Mouse (Mus musculus) stomach, embryonic 14.5 days (tissue): ENCODE results near the gene Epb41. TPM values are rescaled to one million over a fixed set of nuclear protein-coding genes. Genes with fewer than 3 reads are reported as not detected.

Experiments used
- ATAC-seq: fragments of 200-750 bp; cut with Nextera tagmentation; 2 replicates; pipeline ENCODE4 v1.8.0; 2017; ENCODE audit warnings: low read depth, moderate TSS enrichment; ENCODE audit not compliant: insufficient number of reproducible peaks, insufficient read depth, low FRiP score
- H3K27ac ChIP-seq: fragments of 300-500 bp; sonication (generic); 2 replicates; pipeline ENCODE4 v1.5.1; 2014; ENCODE audit warnings: mild to moderate bottlenecking, low read length, moderate library complexity, mixed read lengths
- H3K27me3 ChIP-seq: fragments of 300-500 bp; sonication (generic); 2 replicates; pipeline ENCODE4 v1.6.1; 2014; ENCODE audit warnings: low read length, control low read depth, mixed read lengths; ENCODE audit not compliant: control insufficient read depth, insufficient read depth
- H3K36me3 ChIP-seq: fragments of 300-500 bp; sonication (generic); 2 replicates; pipeline ENCODE4 v1.6.1; 2014; ENCODE audit warnings: mild to moderate bottlenecking, control low read depth, low read length, moderate library complexity, mixed read lengths; ENCODE audit not compliant: control insufficient read depth, insufficient read depth
- H3K4me1 ChIP-seq: fragments of 300-500 bp; sonication (generic); 2 replicates; pipeline ENCODE4 v1.6.1; 2014; ENCODE audit warnings: low read length, control low read depth, mixed read lengths; ENCODE audit not compliant: control insufficient read depth, insufficient read depth
- H3K4me2 ChIP-seq: fragments of 300-500 bp; sonication (generic); replicated peaks from 2 replicates; pipeline ENCODE4 v1.6.1; 2014; ENCODE audit warnings: low read depth, low read length, control low read depth
- H3K4me3 ChIP-seq: fragments of 300-500 bp; sonication (generic); 2 replicates; pipeline ENCODE4 v1.5.1; 2014; ENCODE audit warnings: low read depth, low read length, control low read depth
- H3K9ac ChIP-seq: fragments of 300-500 bp; sonication (generic); replicated peaks from 2 replicates; pipeline ENCODE4 v1.6.1; 2014; ENCODE audit warnings: low read depth, mild to moderate bottlenecking, control low read depth, low read length, moderate library complexity, mixed read lengths
- H3K9me3 ChIP-seq: fragments of 300-500 bp; sonication (generic); 2 replicates; pipeline ENCODE4 v1.6.1; 2016; ENCODE audit warnings: low read depth, low read length, control low read depth; ENCODE audit not compliant: control insufficient read depth
- WGBS: fragments of 180-500 bp; shearing (Covaris S2); extraction: QIAGEN DNeasy Blood & Tissue Kit; methylation state at CpG from one replicate; pipeline ENCODE4 v1.1.7; 2014; 5-methylcytosine and 5-hydroxymethylcytosine counted together
- polyA plus RNA-seq: library from polyadenylated mRNA; unstranded; fragments of >200 nt; fragmentation: Nextera tagmentation; extraction: Ambion mirVana; gene quantifications from 2 replicates; pipeline ENCODE4 v1.2.1, GENCODE M21; 2014

Epb41 gene
- polyA plus RNA-seq, 1 experiment from 2014 or later: 55.0 TPM

DNA sequence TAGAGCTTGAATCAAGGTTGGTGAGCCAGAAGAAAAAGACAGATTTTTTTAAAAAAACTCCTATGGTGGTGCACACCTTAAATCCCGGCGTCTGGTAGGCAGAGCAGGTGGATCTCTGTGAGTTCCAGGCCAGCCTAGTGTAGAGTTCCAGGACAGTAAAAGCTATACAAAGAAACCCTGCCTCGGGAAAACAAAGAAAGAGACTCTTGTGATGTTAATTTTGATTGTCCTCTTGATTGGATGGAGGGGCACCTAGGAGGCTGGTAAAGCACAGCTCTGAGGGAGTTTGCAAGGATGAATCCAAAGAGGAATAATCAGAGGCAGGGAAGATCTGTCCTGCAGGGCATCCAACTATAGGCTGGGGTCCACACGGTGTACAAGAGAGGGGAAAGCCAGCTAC is 56.6 kb downstream of the Epb41 start:
- no peaks in the 10 kb centered on the region for H3K9me3 ChIP-seq
- no peak for ATAC-seq
- no peaks in the 10 kb centered on the region for H3K4me1 ChIP-seq
- no peaks in the 10 kb centered on the region for H3K27me3 ChIP-seq
- no peak overlapping the region for H3K4me3 ChIP-seq
- no peak overlapping the region for H3K4me2 ChIP-seq
- no peak overlapping the region for H3K27ac ChIP-seq
- WGBS: 52% methylated on average over 4 of the region's 4 CpGs
- no peak overlapping the region for H3K9ac ChIP-seq
- no peaks in the 10 kb centered on the region for H3K36me3 ChIP-seq

DNA sequence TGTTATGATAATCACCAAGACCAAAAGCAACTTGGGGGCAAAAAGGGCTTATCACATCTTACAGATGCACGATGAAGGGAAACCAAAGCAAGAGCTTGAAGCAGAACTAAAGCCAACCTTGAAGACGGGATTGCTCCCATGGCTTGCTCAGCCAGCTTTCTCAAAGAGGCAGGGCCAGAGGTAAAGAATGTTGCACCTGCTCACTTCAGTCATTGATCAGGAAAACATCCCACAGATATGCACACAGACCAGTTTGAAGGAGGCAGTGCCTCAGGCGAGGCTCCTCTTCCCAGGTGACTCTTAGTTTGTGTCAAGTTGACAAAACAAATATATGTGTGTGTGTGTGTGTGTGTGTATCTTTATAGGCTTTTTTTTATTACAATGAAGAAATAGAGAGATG is 59.7 kb downstream of the Epb41 start:
- 79% methylated on average over 3 of the region's 3 CpGs for WGBS
- no peak overlapping the region for H3K9ac ChIP-seq

DNA sequence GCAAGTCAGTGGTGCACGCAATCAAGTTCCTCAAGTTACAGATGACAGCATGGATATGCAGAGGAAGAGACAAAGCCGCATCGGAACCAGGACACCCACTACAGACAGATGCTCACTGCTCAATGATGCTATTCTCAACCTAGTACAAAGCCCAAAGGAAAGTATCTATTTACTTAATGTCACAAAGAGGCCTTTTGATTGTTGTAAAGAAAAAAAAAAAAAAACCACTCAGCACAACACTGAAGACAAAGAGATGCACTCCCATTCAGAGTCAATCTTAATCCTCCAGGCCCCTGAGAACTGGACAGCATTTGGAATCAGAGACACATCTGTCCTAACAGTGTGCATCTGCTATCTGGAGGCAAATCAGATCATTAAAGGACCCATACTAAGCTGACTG is 63.5 kb downstream of the Epb41 start:
- Histone ChIP-seq H3K27ac (no peak overlapping the region), H3K9ac (no peak overlapping the region), H3K9me3 (no peaks in the 10 kb centered on the region), H3K4me3 (no peak overlapping the region), H3K36me3 (no peaks in the 10 kb centered on the region), H3K4me2 (no peak overlapping the region), H3K4me1 (no peaks in the 10 kb centered on the region), H3K27me3 (no peaks in the 10 kb centered on the region)
- WGBS: 89% methylated on average over 3 of the region's 3 CpGs
- no peak for ATAC-seq

More for the DNA sequence above, 59.7 kb downstream of the Epb41 start:
- Histone ChIP-seq H3K36me3 (no peaks in the 10 kb centered on the region), H3K4me1 (no peaks in the 10 kb centered on the region), H3K4me2 (no peak overlapping the region), H3K4me3 (no peak overlapping the region), H3K9me3 (no peaks in the 10 kb centered on the region), H3K27me3 (no peaks in the 10 kb centered on the region), H3K27ac (no peak overlapping the region)
- no peak for ATAC-seq

DNA sequence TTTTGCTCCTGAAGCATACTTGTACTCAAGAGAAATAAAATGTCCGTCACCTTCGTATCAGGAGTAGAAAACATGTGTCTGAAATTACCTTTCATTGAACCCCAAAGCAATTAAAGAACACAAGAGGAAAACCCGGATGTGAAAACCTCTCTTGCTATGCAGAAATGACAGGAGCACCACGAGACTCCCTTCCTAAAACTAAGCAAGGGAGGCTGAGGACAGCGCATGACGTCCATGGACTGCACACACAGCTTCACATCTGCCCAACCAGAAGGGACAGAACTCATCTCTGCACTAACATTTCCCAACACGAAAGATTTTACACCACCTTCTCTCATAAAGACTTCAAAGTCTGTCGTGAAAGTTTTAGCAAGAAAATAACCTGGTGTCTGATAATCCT is 64.7 kb downstream of the Epb41 start:
- no peak for ATAC-seq
- Histone ChIP-seq H3K4me1 (no peaks in the 10 kb centered on the region), H3K27me3 (no peaks in the 10 kb centered on the region), H3K27ac (no peak overlapping the region), H3K4me2 (no peak overlapping the region), H3K4me3 (no peak overlapping the region), H3K36me3 (peaks cover 2% of the 10 kb centered on the region; the same call in 1 of the 2 replicates), H3K9ac (no peak overlapping the region), H3K9me3 (no peaks in the 10 kb centered on the region)
- 89% methylated on average over 8 of the region's 8 CpGs for WGBS

DNA sequence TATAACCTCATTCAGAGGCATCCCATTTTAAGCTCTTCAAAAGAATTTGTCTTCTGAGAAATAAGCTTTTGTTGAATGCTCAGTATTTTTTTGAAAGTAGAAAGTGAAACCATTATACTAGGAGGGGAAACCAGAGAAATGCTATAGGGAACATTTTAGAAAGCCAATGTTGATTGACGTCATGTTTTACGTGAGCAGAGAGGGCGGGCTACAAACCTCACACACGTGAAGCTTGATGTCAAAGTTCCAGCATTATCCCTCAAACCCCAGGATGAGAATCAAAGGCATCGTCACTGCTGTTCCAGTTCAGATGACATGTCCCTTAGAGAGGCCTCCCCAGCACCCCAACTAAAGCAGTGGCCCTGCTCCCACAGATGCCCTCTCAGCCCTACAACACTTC is 66.9 kb downstream of the Epb41 start:
- Histone ChIP-seq H3K9me3 (no peaks in the 10 kb centered on the region), H3K36me3 (peaks cover 10% of the 10 kb centered on the region), H3K9ac (no peak overlapping the region), H3K4me2 (no peak overlapping the region), H3K4me3 (no peak overlapping the region), H3K27me3 (no peaks in the 10 kb centered on the region), H3K27ac (no peak overlapping the region), H3K4me1 (no peaks in the 10 kb centered on the region)
- ATAC-seq: no peak
- WGBS: 86% methylated on average over 5 of the region's 5 CpGs

DNA sequence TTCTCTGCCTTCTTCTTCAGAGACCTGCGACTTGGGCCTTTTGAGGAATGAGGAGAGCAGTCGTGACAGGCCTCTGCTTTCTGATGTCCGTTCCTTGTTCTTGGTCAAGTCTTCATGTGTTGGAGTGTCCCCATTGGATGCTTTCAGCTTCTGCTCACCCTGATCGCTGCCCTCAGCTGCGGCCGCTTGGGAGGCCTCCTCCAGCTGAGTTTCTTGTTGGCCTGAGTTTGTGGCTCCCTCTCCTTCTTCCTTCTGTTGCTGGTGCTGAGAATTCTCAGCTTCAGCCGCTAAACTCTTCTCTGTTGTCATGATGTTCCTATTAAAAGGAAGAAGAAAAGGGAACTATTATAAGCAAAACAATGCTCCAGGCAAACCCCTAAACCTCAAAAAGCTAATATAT is 68.0 kb downstream of the Epb41 start:
- no peak for ATAC-seq

DNA sequence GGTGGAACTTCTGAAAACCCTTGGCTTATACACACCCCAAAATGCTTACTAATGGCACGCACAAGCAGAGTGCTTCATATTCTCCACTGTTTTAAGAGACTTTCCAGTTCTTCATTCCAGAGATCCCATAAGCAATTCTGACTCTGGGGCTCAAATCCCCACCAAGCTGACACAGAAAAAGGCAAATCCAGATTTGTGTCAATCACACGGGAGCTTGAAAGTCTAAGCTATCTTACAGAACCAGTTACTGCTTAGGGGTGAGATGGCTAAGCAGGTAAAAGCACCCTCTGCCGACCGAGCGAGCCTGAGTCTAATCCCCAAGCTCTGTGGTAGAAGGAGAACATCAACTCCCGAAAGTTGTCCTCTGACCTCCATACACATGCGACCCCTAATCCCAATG is 76.5 kb downstream of the Epb41 start:
- H3K27me3 ChIP-seq: no peaks in the 10 kb centered on the region
- H3K9ac ChIP-seq: no peak overlapping the region
- no peak overlapping the region for H3K4me3 ChIP-seq
- peaks cover 10% of the 10 kb centered on the region for H3K36me3 ChIP-seq
- ATAC-seq: no peak
- no peak overlapping the region for H3K4me2 ChIP-seq
- H3K4me1 ChIP-seq: no peaks in the 10 kb centered on the region
- WGBS: 93% methylated on average over 7 of the region's 7 CpGs
- H3K9me3 ChIP-seq: no peaks in the 10 kb centered on the region
- H3K27ac ChIP-seq: no peak overlapping the region

More for the DNA sequence above, 68.0 kb downstream of the Epb41 start:
- 90% methylated on average over 7 of the region's 7 CpGs for WGBS
- Histone ChIP-seq H3K27ac (no peak overlapping the region), H3K27me3 (no peaks in the 10 kb centered on the region), H3K4me2 (no peak overlapping the region), H3K36me3 (peaks cover 10% of the 10 kb centered on the region), H3K9ac (no peak overlapping the region), H3K4me3 (no peak overlapping the region), H3K4me1 (no peaks in the 10 kb centered on the region), H3K9me3 (no peaks in the 10 kb centered on the region)

DNA sequence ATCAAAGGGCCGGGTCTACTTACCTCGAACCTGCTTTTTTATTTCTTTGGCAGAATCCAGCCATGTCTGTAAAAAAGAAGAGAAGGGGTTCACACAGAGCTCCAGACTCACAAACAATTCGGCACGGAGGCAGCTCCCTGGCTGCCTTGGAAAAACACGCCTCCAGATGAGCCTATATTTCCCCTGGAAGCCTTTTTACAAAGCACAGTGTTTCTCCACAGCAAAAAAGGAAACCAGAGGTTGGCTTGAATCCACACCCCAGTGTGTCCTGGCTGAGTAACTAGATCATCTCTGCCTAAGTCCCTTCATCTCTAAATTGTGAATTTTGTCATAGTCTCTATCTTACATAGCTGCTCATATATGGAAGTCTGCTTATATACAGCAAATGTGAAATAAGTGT is 77.6 kb downstream of the Epb41 start:
- no peaks in the 10 kb centered on the region for H3K9me3 ChIP-seq
- no peak overlapping the region for H3K9ac ChIP-seq
- H3K4me3 ChIP-seq: no peak overlapping the region
- ATAC-seq: no peak
- peaks cover 10% of the 10 kb centered on the region for H3K36me3 ChIP-seq
- H3K27me3 ChIP-seq: no peaks in the 10 kb centered on the region
- no peak overlapping the region for H3K27ac ChIP-seq
- 87% methylated on average over 5 of the region's 5 CpGs for WGBS
- H3K4me2 ChIP-seq: no peak overlapping the region
- no peaks in the 10 kb centered on the region for H3K4me1 ChIP-seq

DNA sequence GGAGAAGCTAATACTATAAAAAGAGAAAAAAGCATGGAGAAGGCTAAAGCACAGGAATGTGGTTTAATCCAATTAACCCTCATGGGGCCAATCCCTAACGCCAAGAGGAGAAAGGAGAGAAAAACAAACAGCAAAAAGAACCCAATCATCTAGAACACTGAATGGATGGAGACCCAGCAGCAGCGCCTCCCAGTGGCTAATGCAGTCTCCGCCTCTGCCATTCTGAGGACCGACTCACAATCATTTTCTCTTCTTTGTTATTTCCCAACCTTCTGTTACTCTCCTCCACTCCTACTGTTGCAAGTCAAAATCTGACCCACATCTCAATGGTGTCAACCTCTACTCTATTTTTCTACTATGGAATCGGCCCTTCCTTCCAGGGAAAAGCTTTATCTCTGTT is 78.1 kb downstream of the Epb41 start:
- Histone ChIP-seq H3K9me3 (no peaks in the 10 kb centered on the region), H3K4me2 (no peak overlapping the region), H3K27me3 (no peaks in the 10 kb centered on the region), H3K27ac (no peak overlapping the region), H3K4me3 (no peak overlapping the region), H3K9ac (no peak overlapping the region), H3K36me3 (peaks cover 10% of the 10 kb centered on the region), H3K4me1 (no peaks in the 10 kb centered on the region)
- ATAC-seq: no peak
- 59% methylated on average over 5 of the region's 5 CpGs for WGBS
